Mouse (Mus musculus) urinary bladder, postnatal 25 days (tissue): Measurements from ENCODE around the gene 1700018F24Rik.
"Not testable (repeated sequence)": the region's sequence is repeated elsewhere in the genome, so short reads cannot be mapped to it uniquely, and the experiment has no call there.

Experiments
- DNase-seq: peaks from one replicate; pipeline ENCODE4 v3.0.0; 2022; ENCODE audit warnings: low spot score

Gene 1700018F24Rik

DNA sequence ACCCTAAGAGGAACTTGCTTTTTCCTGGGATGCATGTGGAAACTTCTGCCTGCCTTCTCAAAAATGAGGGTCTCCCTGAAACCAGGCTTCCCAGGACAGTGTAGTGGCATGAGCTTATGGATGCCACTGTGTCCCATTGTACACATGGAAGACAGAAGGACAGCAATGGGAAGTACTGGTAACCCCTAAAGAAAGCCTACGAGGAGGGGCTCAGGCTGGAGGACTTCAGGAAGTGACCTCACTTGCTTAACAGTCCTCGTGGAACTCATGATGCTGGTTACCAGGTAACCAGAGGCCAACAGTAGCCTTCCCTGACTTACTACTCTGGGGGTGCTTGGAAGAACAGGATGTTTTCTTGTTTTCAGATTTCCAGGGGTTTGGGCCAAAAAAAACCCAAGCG lies at the start of gene 1700018F24Rik:
1700018F24Rik (plus strand) TSS at position 301 of the 400 bp plus-strand sequence.
- not testable (repeated sequence) for DNase-seq

- no peak for DNase-seq
Measured at GRCm38 (mm10) chr5:144998491-144998890, 44.3 kb upstream of the 1700018F24Rik start.

DNA sequence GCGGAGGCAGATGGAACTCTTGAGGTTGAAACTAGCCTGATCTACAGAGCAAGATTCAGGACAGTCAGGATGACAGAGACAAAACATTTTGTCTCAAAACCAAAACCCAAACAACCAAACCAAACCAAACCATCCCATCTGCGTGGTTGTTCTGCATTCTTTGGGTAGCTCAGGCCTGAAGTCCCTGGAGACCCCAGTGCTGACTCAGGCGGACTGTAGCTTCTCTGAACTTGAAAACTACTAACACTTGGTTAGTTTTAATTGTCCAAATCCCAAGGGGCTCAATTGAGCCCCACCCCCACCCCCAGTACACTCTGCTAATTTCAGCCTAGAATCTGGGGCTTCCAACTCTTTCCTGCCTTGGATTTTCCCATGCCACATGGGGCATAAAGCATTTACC lies 39.4 kb upstream of the 1700018F24Rik start:
- no peak for DNase-seq

DNA sequence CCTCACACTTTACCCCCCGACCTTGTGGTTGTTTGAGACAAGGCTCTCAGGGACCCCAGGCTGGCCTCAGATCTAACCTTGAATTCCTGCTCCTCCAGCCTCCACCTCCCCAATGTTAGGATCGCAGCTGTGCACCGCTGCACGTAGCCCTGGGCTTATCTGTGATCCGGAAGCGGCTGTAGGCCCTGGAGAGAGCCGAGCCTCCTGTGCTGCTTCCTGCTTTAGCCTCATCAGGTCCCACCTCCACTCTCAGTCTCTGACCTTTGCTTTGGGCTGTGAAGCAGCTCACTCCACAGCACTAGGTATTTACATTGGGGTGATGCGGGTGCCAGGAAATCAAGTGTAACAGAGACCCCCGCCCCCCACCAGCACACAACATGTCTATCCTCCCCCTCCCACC lies 38.3 kb upstream of the 1700018F24Rik start:
- DNase-seq, result no peak

GRCm38 (mm10) chr5:145005596-145005995 lies 37.2 kb upstream of the 1700018F24Rik start:
- no peak for DNase-seq

DNA sequence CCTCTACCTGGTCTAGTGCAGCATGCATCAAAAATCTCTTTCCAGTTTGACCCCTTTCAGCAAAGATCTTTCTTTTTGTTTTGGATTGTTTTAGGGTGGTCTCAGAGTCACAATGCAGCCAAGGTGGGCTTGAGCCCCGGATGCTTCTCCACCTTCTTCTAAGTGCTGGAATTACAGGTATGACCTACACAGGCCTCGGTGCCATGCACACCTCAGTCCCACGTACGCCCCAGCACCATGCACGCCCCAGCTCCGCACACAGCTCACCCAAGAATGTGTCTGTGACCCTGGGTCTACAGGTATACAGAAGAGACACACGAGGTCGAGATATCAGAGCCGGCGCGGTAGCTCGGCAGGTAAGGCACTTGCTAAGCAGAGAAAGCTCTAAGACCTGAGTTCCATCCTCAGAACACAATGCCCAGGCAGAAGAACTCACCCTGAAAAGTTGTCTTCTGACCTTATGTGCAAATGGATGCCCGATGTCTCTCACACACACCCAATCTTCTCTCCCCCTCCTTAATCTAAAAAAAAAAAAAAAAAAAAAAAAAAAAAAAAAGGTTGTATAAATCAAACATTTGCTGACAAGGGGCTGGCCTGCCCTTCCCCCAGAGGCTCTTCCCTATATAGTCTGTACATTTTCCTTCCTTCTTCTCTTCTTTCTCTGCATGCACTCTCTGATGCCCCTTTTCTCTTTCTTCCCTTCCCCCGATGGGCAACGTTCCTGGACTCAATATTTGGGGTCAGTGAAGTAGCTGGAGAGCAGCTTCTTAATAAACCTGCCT lies 33.7 kb upstream of the 1700018F24Rik start:
- no peak for DNase-seq

DNA sequence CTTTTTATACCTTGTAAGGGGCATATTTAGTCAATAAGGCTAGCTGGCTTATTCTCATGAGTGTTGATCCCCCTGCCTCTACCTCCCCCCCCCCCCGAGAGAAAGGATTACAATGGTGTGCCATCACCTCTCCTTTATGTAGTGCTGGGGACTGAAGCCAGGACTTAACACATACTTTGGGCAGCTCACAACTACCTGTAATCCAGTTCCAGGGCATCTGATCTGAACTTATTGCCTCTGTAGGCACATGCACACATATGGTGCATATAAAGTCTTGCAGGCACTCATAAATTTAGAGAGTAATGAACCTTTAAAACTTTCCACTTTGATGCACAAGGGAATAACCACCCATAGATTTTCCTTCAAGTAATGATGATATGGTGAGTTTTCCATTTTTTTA lies 28.5 kb upstream of the 1700018F24Rik start:
- DNase-seq, result no peak

GRCm38 (mm10) chr5:145016761-145017160 lies 26.0 kb upstream of the 1700018F24Rik start:
- not testable (repeated sequence) for DNase-seq

DNA sequence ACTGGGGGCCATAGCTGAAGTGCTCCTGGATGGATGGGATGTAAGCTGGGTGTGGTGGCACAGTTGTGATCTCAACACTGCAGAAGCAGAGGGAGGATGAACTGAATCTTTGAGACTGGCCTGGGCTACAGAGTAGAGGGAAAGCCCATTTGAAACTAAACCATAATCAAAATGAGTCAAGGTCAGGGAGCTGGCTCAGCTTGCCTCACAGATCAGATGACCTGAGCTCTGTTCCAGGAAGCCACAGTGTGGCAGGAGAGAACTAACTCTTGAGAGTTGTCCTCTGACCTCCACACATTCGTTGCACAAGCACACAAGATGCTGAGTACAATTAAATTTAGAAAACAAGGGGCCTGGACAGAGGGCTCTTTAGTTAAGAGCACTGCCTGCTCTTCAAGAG lies 22.5 kb upstream of the 1700018F24Rik start:
- not testable (repeated sequence) for DNase-seq

DNA sequence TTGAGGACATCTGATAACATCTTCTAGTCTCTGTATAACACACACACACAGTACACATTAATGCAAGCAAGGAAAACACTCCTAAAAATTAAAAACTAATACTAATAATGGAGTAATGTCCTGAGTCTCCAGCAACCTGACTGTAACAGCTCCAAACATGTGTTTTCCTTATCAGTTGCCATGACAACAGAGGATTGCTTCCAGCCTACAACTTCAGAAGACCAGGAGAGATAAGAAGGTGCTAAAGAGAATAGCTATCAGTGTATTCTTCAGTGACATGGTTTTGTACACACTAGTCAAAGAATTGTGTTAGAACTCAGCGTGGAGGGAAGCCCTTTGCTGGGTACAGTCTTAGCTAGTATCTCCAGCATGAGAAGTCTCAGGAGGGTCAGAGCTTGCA lies 22.1 kb upstream of the 1700018F24Rik start:
- DNase-seq, result not testable (repeated sequence)

GRCm38 (mm10) chr5:145030476-145030875 lies 12.3 kb upstream of the 1700018F24Rik start:
- not testable (repeated sequence) for DNase-seq

- DNase-seq, result not testable (repeated sequence)
Measured at GRCm38 (mm10) chr5:145032391-145032790, 10.4 kb upstream of the 1700018F24Rik start, which contains the start of gene Gm4871. Gene Gm4871 (minus strand): TSS chr5:145032754.

GRCm38 (mm10) chr5:145041628-145042027 lies 1.2 kb upstream of the 1700018F24Rik start:
- DNase-seq, result peak; percentile 6

- DNase-seq, result not testable (repeated sequence)
Measured at GRCm38 (mm10) chr5:145054187-145054586, 11.4 kb downstream of the 1700018F24Rik start.

- DNase-seq, result no peak
Measured at GRCm38 (mm10) chr5:145057907-145058306, 15.1 kb downstream of the 1700018F24Rik start.

DNA sequence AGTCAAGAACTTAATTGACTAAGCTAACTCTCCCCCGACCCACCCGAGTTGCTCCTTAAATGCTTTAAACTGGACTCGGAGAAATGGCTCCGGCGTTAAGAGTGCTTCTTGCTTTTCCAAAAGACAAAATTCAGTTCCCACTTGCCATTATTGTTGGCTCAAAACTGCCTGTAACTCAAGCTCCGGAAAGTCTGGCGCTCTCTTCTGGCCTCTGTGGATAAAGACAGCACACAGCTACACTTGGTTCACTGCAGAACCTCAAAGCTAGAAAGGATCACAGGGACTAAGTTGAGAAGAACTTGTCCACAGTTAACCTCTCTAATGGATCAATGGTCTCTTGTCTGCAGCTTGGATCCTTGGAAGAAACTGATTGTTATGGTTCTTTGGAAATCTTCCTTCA lies 15.9 kb downstream of the 1700018F24Rik start:
- DNase-seq, result no peak

DNA sequence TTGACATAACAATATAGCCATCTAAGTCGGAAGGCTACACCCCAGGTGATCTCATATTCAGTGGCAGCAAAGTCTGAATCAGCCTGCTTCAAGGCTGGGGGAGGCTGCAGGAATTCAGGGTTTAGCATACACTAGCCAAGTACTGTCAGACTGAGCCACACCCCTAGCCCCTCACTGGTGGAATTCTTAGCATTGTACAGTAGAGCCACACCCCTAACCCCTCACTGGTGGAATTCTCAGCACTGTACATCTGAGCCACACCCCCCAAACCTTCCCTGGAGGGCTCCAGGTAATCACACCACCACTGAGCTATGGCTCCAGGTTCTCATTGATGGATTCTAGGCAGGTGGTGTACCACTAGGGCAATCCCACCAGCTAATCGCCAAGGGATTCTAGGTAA lies 16.7 kb downstream of the 1700018F24Rik start:
- no peak for DNase-seq

- DNase-seq, result no peak
Measured at GRCm38 (mm10) chr5:145064765-145065340, 22.1 kb downstream of the 1700018F24Rik start.

DNA sequence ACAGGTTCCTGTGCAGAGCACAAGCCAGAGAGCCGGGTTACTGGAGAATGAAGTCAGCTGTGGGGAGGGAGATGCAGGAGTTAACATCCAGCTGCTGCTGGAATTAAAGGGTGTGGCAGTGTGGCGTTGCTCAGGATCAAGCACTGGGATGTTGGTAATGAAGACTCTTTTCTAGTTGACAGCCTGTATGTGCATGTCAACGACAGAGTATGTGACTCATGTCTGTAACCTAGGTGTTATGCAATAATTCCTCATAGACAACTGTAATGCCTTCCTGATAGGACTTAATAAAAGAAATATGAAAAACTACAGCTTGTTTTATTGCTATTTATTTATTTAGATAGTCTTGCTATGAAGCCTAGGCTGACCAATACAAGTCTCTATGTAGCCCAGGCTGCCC lies 26.1 kb downstream of the 1700018F24Rik start:
- no peak for DNase-seq

DNA sequence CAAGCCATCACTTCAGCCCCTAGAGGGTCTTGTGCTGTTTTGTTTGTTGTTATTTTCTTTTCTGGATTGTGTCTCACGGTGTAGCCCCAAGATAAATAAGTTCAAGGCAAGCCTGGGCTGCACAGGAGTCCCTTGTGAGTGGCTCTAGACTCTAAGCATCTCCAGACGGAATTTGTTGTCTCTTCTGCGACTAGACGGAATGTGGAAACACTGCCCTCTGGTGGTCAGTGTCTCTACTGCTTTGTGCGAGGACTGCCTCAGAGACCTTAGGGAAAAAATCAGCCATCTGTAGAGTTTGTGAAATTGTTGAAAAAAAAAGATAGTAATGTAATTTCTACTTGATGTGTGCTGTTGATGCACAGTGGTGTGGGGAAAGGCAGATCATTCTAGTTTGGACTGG lies 26.9 kb downstream of the 1700018F24Rik start:
- DNase-seq, result peak; percentile 78

DNA sequence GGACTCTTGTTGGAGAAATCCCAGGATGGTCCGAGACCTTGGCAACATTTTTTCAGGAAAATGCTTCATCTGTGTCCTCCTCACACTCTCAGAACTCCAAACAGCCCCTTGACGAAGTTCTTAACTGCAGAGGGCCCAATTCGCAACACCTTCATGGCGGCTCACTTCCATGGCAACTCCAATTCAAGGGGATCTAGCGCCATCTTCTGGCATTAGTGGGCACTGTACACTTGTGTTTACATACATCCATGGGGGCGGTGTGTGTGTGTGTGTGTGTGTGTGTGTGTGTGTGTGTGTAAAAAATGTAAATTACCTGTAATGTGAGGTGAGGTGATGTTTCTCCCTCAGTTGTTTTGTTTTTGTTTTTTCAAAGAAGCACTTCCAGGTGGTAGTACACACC lies 28.6 kb downstream of the 1700018F24Rik start:
- no peak for DNase-seq

- no peak for DNase-seq
Measured at GRCm38 (mm10) chr5:145075081-145075480, 32.3 kb downstream of the 1700018F24Rik start.

- peak; percentile 52 for DNase-seq
Measured at GRCm38 (mm10) chr5:145081866-145082613, 39.2 kb downstream of the 1700018F24Rik start.
